Mouse (Mus musculus): ENCODE results near the gene Dgkq. TPM values are rescaled to one million over a fixed set of nuclear protein-coding genes. Genes with fewer than 3 reads are reported as not detected.

Dgkq gene
- polyA plus RNA-seq (2014; fragmentation: Nextera tagmentation; extraction: Ambion mirVana): 9.1 and 11.6 TPM in 2 replicates

DNA sequence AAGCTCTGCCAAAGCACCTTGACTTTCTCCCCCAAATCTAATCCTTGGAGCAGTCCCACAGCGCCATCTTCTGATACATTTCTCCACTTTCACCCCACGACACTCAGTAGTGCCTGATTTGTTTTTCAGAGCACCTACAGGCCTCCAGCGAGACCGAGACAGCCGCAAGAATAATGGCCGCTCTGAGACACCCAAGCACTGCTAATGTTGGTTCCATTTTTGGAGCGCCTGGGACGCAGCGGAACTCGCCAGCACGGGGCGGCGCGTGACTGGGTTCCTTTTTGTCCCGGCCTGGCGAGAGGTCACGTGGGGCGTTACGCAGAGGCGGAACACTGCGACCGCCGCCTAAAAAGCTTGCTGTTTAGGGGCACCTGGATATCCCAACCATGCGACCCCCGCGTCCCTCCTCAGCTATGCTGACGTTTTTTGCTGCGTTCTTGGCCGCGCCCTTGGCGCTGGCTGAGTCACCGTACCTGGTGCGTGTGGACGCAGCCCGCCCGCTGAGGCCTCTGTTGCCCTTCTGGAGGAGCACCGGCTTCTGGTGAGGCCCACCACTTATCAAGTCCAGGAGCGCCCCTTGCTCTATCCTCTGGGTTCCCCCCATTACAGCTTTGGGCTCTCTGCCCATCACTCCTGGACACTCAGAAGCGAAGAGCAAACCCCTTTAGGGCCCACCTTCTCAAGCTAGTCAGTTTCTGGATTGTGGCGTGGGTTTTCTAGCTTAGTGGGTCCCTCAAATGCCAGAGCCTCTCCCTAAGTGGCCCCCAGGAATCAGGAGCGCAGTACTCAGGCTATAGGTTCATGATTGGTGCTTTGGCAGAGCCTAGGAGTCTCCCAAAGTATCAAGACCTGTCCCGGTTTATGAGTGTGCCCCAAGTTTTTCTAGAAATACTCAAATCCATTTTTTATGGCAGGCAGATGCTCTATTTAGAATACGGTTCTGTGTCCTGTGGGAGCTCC lies at the start of gene Dgkq:
Gene Dgkq, minus strand, starts transcription at position 696 of the 960 bp plus-strand sequence.
- Histone ChIP-seq H3K4me2 (replicated peaks; ENCODE audit: low read depth, low read length) (peak within 1 kb of the TSS; percentile 76), H3K27ac (ENCODE audit: low read length) (peak within 1 kb of the TSS; percentile 87), H3K4me1 (ENCODE audit: control insufficient read depth, insufficient read depth, low read length) (0 out of 2 replicates have a peak, but pooled peaks cover 6% of the 10 kb centered on the region), H3K27me3 (ENCODE audit: control insufficient read depth, insufficient read depth, low read length) (no peaks in the 10 kb centered on the region), H3K4me3 (ENCODE audit: low read depth, low read length) (peak within 1 kb of the TSS; percentile 49), H3K9ac (replicated peaks; ENCODE audit: low read depth, low read length) (peak within 1 kb of the TSS; percentile 65), H3K9me3 (ENCODE audit: control insufficient read depth, low read depth, low read length) (no peaks in the 10 kb centered on the region), H3K36me3 (ENCODE audit: control insufficient read depth, insufficient read depth, low read length) (0 out of 2 replicates have a peak, but pooled peaks cover 5% of the 10 kb centered on the region)
- 5% methylated on average over 43 of the region's 43 CpGs for WGBS
- ATAC-seq (ENCODE audit: insufficient number of reproducible peaks, insufficient read depth, low FRiP score, low read depth): peak; percentile 85

DNA sequence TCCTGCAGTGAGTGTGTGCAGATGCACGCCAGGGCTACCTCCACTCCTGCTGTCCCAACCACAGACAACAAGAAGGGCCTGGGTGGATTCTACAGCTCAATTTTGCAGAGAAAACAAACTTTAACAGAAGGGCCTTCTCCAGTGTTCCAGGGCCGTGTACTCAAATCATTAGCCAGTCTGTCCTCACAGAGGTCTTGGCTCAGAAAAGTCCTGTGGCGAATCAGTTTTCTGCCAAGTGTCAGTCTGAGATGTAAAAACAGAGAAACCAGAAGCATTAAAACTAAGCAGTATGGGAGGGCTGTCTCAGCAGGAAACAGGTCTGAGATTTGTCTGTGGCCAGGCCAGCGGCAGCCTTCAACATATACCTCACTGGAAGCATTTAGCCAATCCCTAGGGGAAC lies 48.6 kb upstream of the Dgkq start:
- no peaks in the 10 kb centered on the region for H3K36me3 ChIP-seq (ENCODE audit: control insufficient read depth, insufficient read depth, low read length)
- H3K4me3 ChIP-seq (ENCODE audit: low read depth, low read length): no peak overlapping the region
- WGBS: 48% methylated on average over 4 of the region's 4 CpGs
- H3K4me1 ChIP-seq (ENCODE audit: control insufficient read depth, insufficient read depth, low read length): no peaks in the 10 kb centered on the region
- H3K9me3 ChIP-seq (ENCODE audit: control insufficient read depth, low read depth, low read length): no peaks in the 10 kb centered on the region
- no peaks in the 10 kb centered on the region for H3K27me3 ChIP-seq (ENCODE audit: control insufficient read depth, insufficient read depth, low read length)
- no peak overlapping the region for H3K9ac ChIP-seq (replicated peaks; ENCODE audit: low read depth, low read length)
- ATAC-seq (ENCODE audit: insufficient number of reproducible peaks, insufficient read depth, low FRiP score, low read depth): no peak
- no peak overlapping the region for H3K27ac ChIP-seq (ENCODE audit: low read length)
- H3K4me2 ChIP-seq (replicated peaks; ENCODE audit: low read depth, low read length): no peak overlapping the region

DNA sequence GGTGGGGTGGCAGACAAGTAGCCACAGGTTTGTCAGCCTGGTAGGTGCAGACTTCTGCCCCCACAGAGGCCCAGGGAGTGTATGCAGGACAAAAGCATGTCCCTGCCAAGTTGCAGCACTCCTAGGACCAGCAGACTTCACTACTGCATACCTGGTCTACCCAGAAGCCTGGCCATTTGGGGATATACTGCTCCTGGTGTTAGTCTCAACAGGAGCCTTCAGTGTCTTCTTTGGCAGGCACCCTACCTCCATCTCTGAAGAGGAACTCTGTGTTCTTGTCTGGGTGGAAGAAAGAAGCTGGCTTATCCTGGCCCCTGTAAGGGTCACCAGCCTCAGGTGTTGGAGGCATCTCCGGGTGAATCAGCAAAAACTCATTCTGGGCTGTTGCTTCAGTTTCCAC lies 46.5 kb upstream of the Dgkq start:
- H3K9me3 ChIP-seq (ENCODE audit: control insufficient read depth, low read depth, low read length): no peaks in the 10 kb centered on the region
- WGBS: 85% methylated on average over 1 of the region's 1 CpGs
- H3K4me1 ChIP-seq (ENCODE audit: control insufficient read depth, insufficient read depth, low read length): no peaks in the 10 kb centered on the region
- ATAC-seq (ENCODE audit: insufficient number of reproducible peaks, insufficient read depth, low FRiP score, low read depth): no peak
- H3K4me2 ChIP-seq (replicated peaks; ENCODE audit: low read depth, low read length): no peak overlapping the region
- no peaks in the 10 kb centered on the region for H3K36me3 ChIP-seq (ENCODE audit: control insufficient read depth, insufficient read depth, low read length)
- no peak overlapping the region for H3K27ac ChIP-seq (ENCODE audit: low read length)
- H3K27me3 ChIP-seq (ENCODE audit: control insufficient read depth, insufficient read depth, low read length): no peaks in the 10 kb centered on the region
- no peak overlapping the region for H3K9ac ChIP-seq (replicated peaks; ENCODE audit: low read depth, low read length)
- H3K4me3 ChIP-seq (ENCODE audit: low read depth, low read length): no peak overlapping the region

DNA sequence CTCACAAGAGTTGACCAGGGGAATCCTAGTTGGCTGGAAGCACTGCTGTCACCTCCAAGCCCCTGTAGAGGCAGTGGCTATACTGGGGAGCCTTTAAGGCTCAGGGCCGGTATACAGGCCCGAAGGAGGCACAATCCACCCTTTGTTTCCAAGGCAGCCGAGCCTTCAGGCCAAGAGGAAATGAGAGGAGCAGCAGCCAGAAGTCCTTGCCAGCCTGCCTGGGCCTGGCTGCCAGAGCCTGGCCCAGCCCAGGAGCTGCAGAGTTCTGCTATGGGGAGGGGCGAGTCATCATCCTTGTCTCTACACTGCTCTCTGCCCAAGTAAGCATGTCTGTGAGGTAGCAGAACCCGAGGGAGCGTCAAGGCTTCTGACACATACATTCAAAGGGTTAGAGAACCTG lies 44.7 kb upstream of the Dgkq start:
- no peak overlapping the region for H3K9ac ChIP-seq (replicated peaks; ENCODE audit: low read depth, low read length)
- H3K4me2 ChIP-seq (replicated peaks; ENCODE audit: low read depth, low read length): no peak overlapping the region
- 64% methylated on average over 6 of the region's 6 CpGs for WGBS
- no peak overlapping the region for H3K4me3 ChIP-seq (ENCODE audit: low read depth, low read length)
- H3K4me1 ChIP-seq (ENCODE audit: control insufficient read depth, insufficient read depth, low read length): no peaks in the 10 kb centered on the region
- ATAC-seq (ENCODE audit: insufficient number of reproducible peaks, insufficient read depth, low FRiP score, low read depth): peak; percentile 54; the same call in 1 of the 2 replicates
- no peaks in the 10 kb centered on the region for H3K27me3 ChIP-seq (ENCODE audit: control insufficient read depth, insufficient read depth, low read length)
- H3K36me3 ChIP-seq (ENCODE audit: control insufficient read depth, insufficient read depth, low read length): no peaks in the 10 kb centered on the region
- no peaks in the 10 kb centered on the region for H3K9me3 ChIP-seq (ENCODE audit: control insufficient read depth, low read depth, low read length)
- H3K27ac ChIP-seq (ENCODE audit: low read length): no peak overlapping the region

DNA sequence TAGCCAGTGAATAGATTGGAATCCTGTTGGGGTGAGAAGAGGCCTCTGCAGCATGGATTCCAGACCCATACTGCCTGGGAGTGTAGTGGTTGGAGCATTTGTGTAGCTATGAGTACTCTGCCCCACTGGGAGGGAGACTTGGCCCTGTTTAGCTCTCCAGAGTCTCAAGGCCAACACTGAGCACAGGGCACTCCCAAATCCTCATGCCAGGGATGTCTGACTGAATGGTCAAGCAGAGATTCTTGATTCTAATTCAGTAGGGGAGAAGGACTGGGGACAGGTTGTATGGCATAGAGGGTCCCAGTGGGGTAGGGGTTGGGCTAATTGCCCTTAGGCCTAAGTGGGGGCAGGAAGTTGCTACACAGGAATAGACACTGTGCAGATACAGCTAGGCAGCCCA lies 44.2 kb upstream of the Dgkq start:
- Histone ChIP-seq H3K9ac (replicated peaks; ENCODE audit: low read depth, low read length) (no peak overlapping the region), H3K4me1 (ENCODE audit: control insufficient read depth, insufficient read depth, low read length) (no peaks in the 10 kb centered on the region), H3K9me3 (ENCODE audit: control insufficient read depth, low read depth, low read length) (no peaks in the 10 kb centered on the region), H3K27me3 (ENCODE audit: control insufficient read depth, insufficient read depth, low read length) (no peaks in the 10 kb centered on the region), H3K36me3 (ENCODE audit: control insufficient read depth, insufficient read depth, low read length) (no peaks in the 10 kb centered on the region), H3K27ac (ENCODE audit: low read length) (no peak overlapping the region), H3K4me3 (ENCODE audit: low read depth, low read length) (no peak overlapping the region), H3K4me2 (replicated peaks; ENCODE audit: low read depth, low read length) (no peak overlapping the region)
- ATAC-seq (ENCODE audit: insufficient number of reproducible peaks, insufficient read depth, low FRiP score, low read depth): no peak

DNA sequence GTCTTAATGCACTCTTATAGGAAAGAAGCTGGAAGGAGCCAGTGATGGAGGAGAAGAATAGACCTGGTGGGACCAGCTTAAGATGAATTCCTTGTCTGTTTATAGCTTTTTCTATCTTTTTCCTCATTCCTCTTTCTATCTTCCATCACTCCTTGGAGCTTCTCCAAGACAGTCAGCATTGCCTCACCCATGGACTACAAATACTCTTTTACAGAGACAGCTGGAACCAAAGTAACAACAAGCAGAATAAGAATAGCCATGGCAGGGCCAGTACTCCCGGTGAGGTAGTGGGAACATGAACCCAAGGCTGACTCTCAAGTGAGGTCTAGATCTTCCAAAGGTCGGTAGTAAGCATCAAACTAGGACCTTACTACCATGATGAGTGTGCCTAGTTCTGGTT lies 43.6 kb upstream of the Dgkq start:
- H3K36me3 ChIP-seq (ENCODE audit: control insufficient read depth, insufficient read depth, low read length): 0 out of 2 replicates have a peak, but pooled peaks cover under 1% of the 10 kb centered on the region
- no peaks in the 10 kb centered on the region for H3K9me3 ChIP-seq (ENCODE audit: control insufficient read depth, low read depth, low read length)
- H3K27ac ChIP-seq (ENCODE audit: low read length): no peak overlapping the region
- no peaks in the 10 kb centered on the region for H3K4me1 ChIP-seq (ENCODE audit: control insufficient read depth, insufficient read depth, low read length)
- H3K4me3 ChIP-seq (ENCODE audit: low read depth, low read length): no peak overlapping the region
- no peak overlapping the region for H3K4me2 ChIP-seq (replicated peaks; ENCODE audit: low read depth, low read length)
- WGBS: 83% methylated on average over 2 of the region's 2 CpGs
- no peak overlapping the region for H3K9ac ChIP-seq (replicated peaks; ENCODE audit: low read depth, low read length)
- no peak for ATAC-seq (ENCODE audit: insufficient number of reproducible peaks, insufficient read depth, low FRiP score, low read depth)
- H3K27me3 ChIP-seq (ENCODE audit: control insufficient read depth, insufficient read depth, low read length): no peaks in the 10 kb centered on the region

DNA sequence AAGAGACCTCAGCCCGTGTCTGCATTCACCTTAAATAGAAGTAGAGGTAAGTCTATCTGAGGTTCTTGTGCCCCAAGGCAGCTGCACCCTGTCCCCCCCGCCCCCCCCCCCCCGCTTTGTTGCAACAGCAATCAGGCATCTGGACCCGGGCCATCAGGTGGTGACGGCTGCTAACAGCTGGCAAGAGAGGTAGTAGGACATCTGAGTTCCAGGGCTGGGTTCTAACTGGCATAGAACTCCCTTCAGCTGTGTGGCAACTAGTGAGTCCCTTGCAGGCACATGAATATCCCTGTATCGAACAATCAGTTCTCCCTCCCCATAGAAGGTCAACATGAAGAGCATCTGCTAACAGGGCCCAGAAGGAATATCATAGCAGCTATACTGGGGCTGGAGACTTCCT lies 42.5 kb upstream of the Dgkq start:
- H3K9ac ChIP-seq (replicated peaks; ENCODE audit: low read depth, low read length): no peak overlapping the region
- H3K27me3 ChIP-seq (ENCODE audit: control insufficient read depth, insufficient read depth, low read length): no peaks in the 10 kb centered on the region
- H3K9me3 ChIP-seq (ENCODE audit: control insufficient read depth, low read depth, low read length): no peaks in the 10 kb centered on the region
- no peak overlapping the region for H3K4me3 ChIP-seq (ENCODE audit: low read depth, low read length)
- H3K27ac ChIP-seq (ENCODE audit: low read length): no peak overlapping the region
- WGBS: 81% methylated on average over 6 of the region's 6 CpGs
- H3K4me1 ChIP-seq (ENCODE audit: control insufficient read depth, insufficient read depth, low read length): no peaks in the 10 kb centered on the region
- H3K36me3 ChIP-seq (ENCODE audit: control insufficient read depth, insufficient read depth, low read length): peaks cover 11% of the 10 kb centered on the region
- ATAC-seq (ENCODE audit: insufficient number of reproducible peaks, insufficient read depth, low FRiP score, low read depth): no peak
- H3K4me2 ChIP-seq (replicated peaks; ENCODE audit: low read depth, low read length): no peak overlapping the region

DNA sequence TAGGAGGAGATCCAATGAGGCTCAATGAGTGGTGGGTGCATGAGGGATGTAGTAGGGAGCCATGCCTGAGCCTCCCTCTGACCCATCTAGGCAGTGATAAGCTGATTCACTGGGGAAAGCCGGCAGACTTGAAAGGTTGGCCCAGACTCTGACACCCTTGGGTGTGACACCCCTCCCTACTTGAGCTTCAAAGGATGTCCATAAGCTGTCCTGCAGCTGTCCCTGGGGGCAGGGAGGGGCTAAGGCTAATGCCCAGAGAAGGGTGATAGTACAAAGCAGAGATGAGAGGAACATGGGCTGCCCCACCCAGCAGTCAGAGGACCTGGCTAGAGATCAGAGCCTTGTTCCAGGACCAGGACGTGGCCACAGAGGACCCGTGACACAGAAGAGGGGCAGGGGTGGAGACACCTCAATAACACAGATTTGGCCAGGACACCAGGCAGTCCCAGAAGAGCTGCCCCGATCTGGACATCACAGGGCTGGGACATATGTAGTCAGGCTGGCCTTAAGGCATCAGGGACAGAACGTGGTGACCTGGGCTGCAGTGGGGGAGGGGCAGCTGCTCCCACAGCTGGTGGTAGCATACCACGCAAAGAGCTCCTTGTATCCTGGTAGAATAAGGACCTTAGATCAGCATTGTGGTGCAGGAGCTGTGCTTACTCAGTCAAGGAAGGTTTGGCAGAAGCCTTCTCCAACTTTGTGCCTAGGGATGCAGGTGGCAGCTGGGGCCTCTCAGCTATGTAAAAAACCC lies 39.7 kb upstream of the Dgkq start:
- no peak for ATAC-seq (ENCODE audit: insufficient number of reproducible peaks, insufficient read depth, low FRiP score, low read depth)

More for the DNA sequence above, 39.7 kb upstream of the Dgkq start:
- no peaks in the 10 kb centered on the region for H3K27me3 ChIP-seq (ENCODE audit: control insufficient read depth, insufficient read depth, low read length)
- H3K27ac ChIP-seq (ENCODE audit: low read length): no peak overlapping the region
- H3K4me1 ChIP-seq (ENCODE audit: control insufficient read depth, insufficient read depth, low read length): no peaks in the 10 kb centered on the region
- no peak overlapping the region for H3K4me3 ChIP-seq (ENCODE audit: low read depth, low read length)
- H3K4me2 ChIP-seq (replicated peaks; ENCODE audit: low read depth, low read length): no peak overlapping the region
- H3K9ac ChIP-seq (replicated peaks; ENCODE audit: low read depth, low read length): no peak overlapping the region
- 46% methylated on average over 6 of the region's 6 CpGs for WGBS
- H3K9me3 ChIP-seq (ENCODE audit: control insufficient read depth, low read depth, low read length): no peaks in the 10 kb centered on the region
- peaks cover 30% of the 10 kb centered on the region for H3K36me3 ChIP-seq (ENCODE audit: control insufficient read depth, insufficient read depth, low read length)
